Mouse (Mus musculus) CH12.LX (cell line): ENCODE data around the gene Ankra2. TPM values are rescaled to one million over a fixed set of nuclear protein-coding genes. Genes with fewer than 3 reads are reported as not detected.

Source experiments
- DNase-seq: peaks from one replicate; pipeline ENCODE4 v3.0.0-alpha.2; 2013; ENCODE audit errors: extremely low read depth
- H3K27ac ChIP-seq: 2 replicates; pipeline ENCODE4 v1.5.1; 2012; ENCODE audit warnings: low read depth, mild to moderate bottlenecking, control low read depth, moderate library complexity; ENCODE audit not compliant: insufficient read depth
- H3K27me3 ChIP-seq: replicated peaks from 2 replicates; pipeline ENCODE3; 2012; ENCODE audit warnings: inconsistent platforms
- H3K36me3 ChIP-seq, 2 experiments: replicated peaks in 1 of 2; 2 replicates each; pipeline versions ENCODE3 to v1.6.1; 2012; ENCODE audit warnings: inconsistent platforms in 1 of 2, low read length in 1 of 2, mild to moderate bottlenecking in 1 of 2, mixed read lengths in 1 of 2, moderate library complexity in 1 of 2; ENCODE audit not compliant: control insufficient read depth in 1 of 2, insufficient read depth in 1 of 2
- H3K4me1 ChIP-seq, 2 experiments: 2 replicates each; pipeline ENCODE4 v1.6.1; 2012; ENCODE audit warnings: inconsistent platforms in 1 of 2, moderate library complexity in 1 of 2; ENCODE audit not compliant: insufficient read depth in 2 of 2, control insufficient read depth in 1 of 2
- H3K4me2 ChIP-seq: 2 replicates; pipeline ENCODE4 v1.6.1; 2012; ENCODE audit warnings: low read depth, mild to moderate bottlenecking, control low read depth; ENCODE audit not compliant: poor library complexity, insufficient read depth, severe bottlenecking
- H3K4me3 ChIP-seq, 3 experiments: fragments of 150-350 bp in 1 of 3; sonication (generic) in 1 of 3; replicated peaks in 1 of 3; 2 replicates each; pipeline versions ENCODE3 to v1.5.1; 2011 to 2012; ENCODE audit warnings: low read depth in 2 of 3, low read length in 2 of 3, mild to moderate bottlenecking in 2 of 3, moderate library complexity in 2 of 3, control low read depth in 1 of 3, improper control_type of control experiment in 1 of 3, inconsistent platforms in 1 of 3, mixed read lengths in 1 of 3; ENCODE audit not compliant: poor library complexity in 1 of 3
- H3K79me2 ChIP-seq: replicated peaks from 2 replicates; pipeline ENCODE4 v1.6.1; 2012; ENCODE audit warnings: mild to moderate bottlenecking, moderate library complexity; ENCODE audit not compliant: control insufficient read depth, poor library complexity, insufficient read depth, severe bottlenecking; ENCODE audit errors: extremely low read depth
- H3K9ac ChIP-seq: 2 replicates; pipeline ENCODE4 v1.6.1; 2012; ENCODE audit warnings: low read depth, mild to moderate bottlenecking, control low read depth, moderate library complexity; ENCODE audit not compliant: insufficient read depth
- H3K9me3 ChIP-seq: replicated peaks from 2 replicates; pipeline ENCODE3; 2012; ENCODE audit warnings: low read length, inconsistent platforms, mixed read lengths
- BHLHE40 ChIP-seq: IDR thresholded peaks from 2 replicates; pipeline ENCODE4 v1.6.1; 2011; ENCODE audit warnings: mild to moderate bottlenecking, low read depth, low read length, improper control_type of control experiment
- CHD1 ChIP-seq: IDR thresholded peaks from 2 replicates; pipeline ENCODE4 v1.6.1; 2012; ENCODE audit warnings: low read depth, low read length, improper control_type of control experiment, inconsistent platforms
- CTCF ChIP-seq, 2 experiments: IDR thresholded peaks in 1 of 2; conservative IDR thresholded peaks in 1 of 2; 2 replicates each; pipeline ENCODE4 v1.5.1; 2011 to 2012; ENCODE audit warnings: low read depth in 2 of 2, low read length in 2 of 2, improper control_type of control experiment in 1 of 2, inconsistent platforms in 1 of 2, mild to moderate bottlenecking in 1 of 2, moderate library complexity in 1 of 2
- ETS1 ChIP-seq: conservative IDR thresholded peaks from 2 replicates; pipeline ENCODE4 v1.6.1; 2012; ENCODE audit warnings: low read depth, mild to moderate bottlenecking, inconsistent platforms, low read length, improper control_type of control experiment, moderate library complexity
- IRF4 ChIP-seq: IDR thresholded peaks from 2 replicates; pipeline ENCODE4 v1.6.1; 2014; ENCODE audit warnings: low read depth, mild to moderate bottlenecking, inconsistent platforms, low read length, improper control_type of control experiment
- JUN ChIP-seq: IDR thresholded peaks from 2 replicates; pipeline ENCODE4 v1.6.1; 2011; ENCODE audit warnings: low read depth, mild to moderate bottlenecking, low read length, improper control_type of control experiment, moderate library complexity; ENCODE audit not compliant: insufficient read depth
- JUND ChIP-seq: conservative IDR thresholded peaks from 2 replicates; pipeline ENCODE4 v1.6.1; 2011; ENCODE audit warnings: low read depth, low read length, improper control_type of control experiment
- KAT2A ChIP-seq: IDR thresholded peaks from 2 replicates; pipeline ENCODE4 v1.6.1; 2012; ENCODE audit warnings: low read length, improper control_type of control experiment, inconsistent platforms; ENCODE audit not compliant: insufficient replicate concordance
- MAFK ChIP-seq: IDR thresholded peaks from 2 replicates; pipeline ENCODE4 v1.6.1; 2011; ENCODE audit warnings: low read length, improper control_type of control experiment; ENCODE audit not compliant: insufficient replicate concordance
- MAZ ChIP-seq: IDR thresholded peaks from 2 replicates; pipeline ENCODE4 v1.6.1; 2012; ENCODE audit warnings: low read depth, mild to moderate bottlenecking, inconsistent platforms, low read length, improper control_type of control experiment, moderate library complexity
- MXI1 ChIP-seq: IDR thresholded peaks from 2 replicates; pipeline ENCODE4 v1.6.1; 2011; ENCODE audit warnings: mild to moderate bottlenecking, low read depth, low read length, improper control_type of control experiment
- MYC ChIP-seq: IDR thresholded peaks from 2 replicates; pipeline ENCODE4 v1.6.1; 2011; ENCODE audit warnings: low read depth, mild to moderate bottlenecking, improper control_type of control experiment, low read length
- NRF1 ChIP-seq: IDR thresholded peaks from 2 replicates; pipeline ENCODE4 v1.6.1; 2014; ENCODE audit warnings: low read depth, mild to moderate bottlenecking, inconsistent platforms, low read length, improper control_type of control experiment, moderate library complexity
- PAX5 ChIP-seq: IDR thresholded peaks from 2 replicates; pipeline ENCODE4 v1.6.1; 2012; ENCODE audit warnings: low read length, inconsistent platforms, mixed read lengths
- POLR2A ChIP-seq: IDR thresholded peaks from 2 replicates; pipeline ENCODE4 v1.6.1; 2011; ENCODE audit warnings: low read depth, mild to moderate bottlenecking, improper control_type of control experiment, low read length
- POLR2AphosphoS2 ChIP-seq: IDR thresholded peaks from 2 replicates; pipeline ENCODE4 v1.6.1; 2011; ENCODE audit warnings: low read depth, low read length, improper control_type of control experiment
- SIN3A ChIP-seq: IDR thresholded peaks from 2 replicates; pipeline ENCODE4 v1.6.1; 2012; ENCODE audit warnings: low read length, improper control_type of control experiment, inconsistent platforms
- SMC3 ChIP-seq: IDR thresholded peaks from 2 replicates; pipeline ENCODE4 v1.6.1; 2011; ENCODE audit warnings: low read depth, low read length, improper control_type of control experiment
- TCF12 ChIP-seq: IDR thresholded peaks from 2 replicates; pipeline ENCODE4 v1.6.1; 2014; ENCODE audit warnings: low read depth, mild to moderate bottlenecking, inconsistent platforms, low read length, improper control_type of control experiment
- UBTF ChIP-seq: IDR thresholded peaks from 2 replicates; pipeline ENCODE4 v1.6.1; 2012; ENCODE audit warnings: low read depth, mild to moderate bottlenecking, inconsistent platforms, low read length, improper control_type of control experiment, moderate library complexity
- USF1 ChIP-seq: IDR thresholded peaks from 2 replicates; pipeline ENCODE4 v1.6.1; 2014; ENCODE audit warnings: low read depth, mild to moderate bottlenecking, inconsistent platforms, low read length, improper control_type of control experiment
- ZC3H11A ChIP-seq: IDR thresholded peaks from 2 replicates; pipeline ENCODE4 v1.6.1; 2012; ENCODE audit warnings: low read depth, mild to moderate bottlenecking, inconsistent platforms, low read length, improper control_type of control experiment
- ZKSCAN1 ChIP-seq: IDR thresholded peaks from 2 replicates; pipeline ENCODE4 v1.6.1; 2012; ENCODE audit warnings: low read depth, inconsistent platforms, low read length, improper control_type of control experiment, borderline replicate concordance
- ZNF384 ChIP-seq: IDR thresholded peaks from 2 replicates; pipeline ENCODE4 v1.6.1; 2012; ENCODE audit warnings: low read depth, low read length, improper control_type of control experiment, inconsistent platforms
- dilution Hi-C: fragments of 300-500 bp; cut with MboI; formaldehyde crosslinking; loops from 2 replicates; pipeline ENCODE4 v1.14.3; 2020; ENCODE audit warnings: low sequenced_read_pairs; ENCODE audit not compliant: extremely low pct_unique_long_range_greater_than_20kb, extremely low pct_ligation_motif_present
- in situ Hi-C: fragments of 300-500 bp; cut with MboI; formaldehyde crosslinking; loops from 3 replicates; pipeline ENCODE4 v1.14.3; 2019; ENCODE audit warnings: low sequenced_read_pairs, low pct_ligation_motif_present, low pct_unique_long_range_greater_than_20kb, mixed read lengths
- polyA plus RNA-seq: library from polyadenylated mRNA; unstranded; fragments of >175 nt; gene quantifications from 2 replicates; pipeline ENCODE4 v1.2.1, GENCODE M21; 2012; ENCODE audit warnings: low read depth; ENCODE audit not compliant: insufficient read length
- total RNA-seq, 2 experiments: library from RNA; depleted of rRNA; stranded (reverse); fragments of 300-350 nt in 1 of 2; fragments of >200 nt in 1 of 2; gene quantifications; 2 replicates each; pipeline ENCODE4 v1.2.3; 2012 to 2014

Gene Ankra2
- total and polyA plus RNA-seq, 3 experiments = 11.1 to 15.3 (median 12.4) TPM

DNA sequence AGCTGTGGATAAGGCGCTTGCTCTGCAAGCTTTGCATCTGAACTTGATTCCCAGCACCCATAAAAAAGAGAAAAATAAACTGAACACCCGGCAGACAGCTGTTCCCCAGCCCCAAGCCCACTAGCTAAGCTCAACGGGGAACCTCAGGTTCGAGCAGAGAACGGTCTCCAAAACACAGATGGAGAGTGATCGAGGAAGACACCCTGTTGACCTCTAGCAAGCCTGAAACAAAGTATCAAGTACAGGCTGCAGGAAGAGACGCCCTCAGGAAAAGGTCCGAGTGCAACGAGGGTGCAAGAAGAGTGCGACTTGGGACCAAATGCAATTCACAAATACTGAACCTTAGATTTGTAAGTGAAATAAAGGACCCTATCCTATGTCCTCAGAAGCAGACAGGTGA is 13.3 kb upstream of the Ankra2 start:
- peaks cover under 1 to 3% of the 10 kb centered on the region in 2 experiments; a peak in 1 of 4 replicates for H3K4me1 ChIP-seq
- TF ChIP-seq IRF4 (no peak), KAT2A (no peak), SMC3 (no peak), ZC3H11A (no peak), ETS1 (no peak), PAX5 (no peak), NRF1 (no peak), POLR2AphosphoS2 (no peak), MXI1 (no peak), ZKSCAN1 (no peak), MYC (no peak), USF1 (no peak)
- TF ChIP-seq, all 38 proteins: peak for 0
- Histone ChIP-seq H3K27ac (no peak overlapping the region), H3K9ac (no peak overlapping the region), H3K4me3 (no peak overlapping the region), H3K27me3 (no peaks in the 10 kb centered on the region), H3K4me2 (no peak overlapping the region), H3K9me3 (no peaks in the 10 kb centered on the region), H3K36me3 (peaks cover 53 to 86% of the 10 kb centered on the region in 2 experiments), H3K79me2 (no peaks in the 10 kb centered on the region)
- dilution Hi-C loops (no loop called here), in situ Hi-C loops (no loop called here)
- DNase-seq = no peak

GRCm38 (mm10) chr13:98254921-98255320 is 8.0 kb upstream of the Ankra2 start:
- peaks cover 70 to 96% of the 10 kb centered on the region in 2 experiments for H3K36me3 ChIP-seq

More at GRCm38 (mm10) chr13:98254921-98255320, 8.0 kb upstream of the Ankra2 start:
- Histone ChIP-seq H3K4me1 (no peaks in the 10 kb centered on the region), H3K9me3 (no peaks in the 10 kb centered on the region), H3K4me3 (no peak overlapping the region), H3K4me2 (no peak overlapping the region), H3K27me3 (no peaks in the 10 kb centered on the region), H3K27ac (no peak overlapping the region), H3K9ac (no peak overlapping the region), H3K79me2 (peaks cover 14% of the 10 kb centered on the region)
- in situ Hi-C loops = no loop called here
- TF ChIP-seq CHD1 (no peak), MAZ (no peak), JUN (no peak), MYC (no peak), TCF12 (no peak), SMC3 (no peak), KAT2A (no peak), USF1 (no peak), MAFK (no peak), CTCF (conservative IDR thresholded peaks at IDR 0.05 in 1 of 2, IDR thresholded peaks at IDR 0.05 in 1 of 2; ENCODE audit: low read depth in 2 of 2, low read length in 2 of 2) (no peak), MXI1 (no peak), POLR2A (no peak), SIN3A (no peak), UBTF (no peak), ZNF384 (no peak), JUND (no peak), BHLHE40 (no peak)
- dilution Hi-C loops = no loop called here
- no peak for DNase-seq
